In genomic region chr12:73931274-73931673, GRCm38 (mm10) we compare ENCODE assay signal across 8 mouse cellular contexts. TPM values are rescaled to one million over a fixed set of nuclear protein-coding genes. Genes with fewer than 3 reads are reported as not detected.
DNase-seq lines count a peak whose midpoint lies in the region; ATAC-seq and TF ChIP-seq lines count a peak whose summit lies in the region.

No protein-coding gene starts in this region.

- no peak for DNase-seq in heart, postnatal 0 days (ENCODE audit: low spot score)
- DNase-seq in heart, postnatal 25 days (ENCODE audit: low spot score): no peak
- DNase-seq in 416B (ENCODE audit: low read depth) (peak; percentile 67), NIH3T3 (ENCODE audit: low read depth) (peak; percentile 51)
- peak; percentile 36 for DNase-seq in liver, postnatal 0 days
- DNase-seq in gastrocnemius, postnatal 14 days: no peak

- no peaks in the 10 kb centered on the region for H3K9me3 ChIP-seq in heart, postnatal 0 days (replicated peaks; ENCODE audit: control insufficient read depth, low read length)
- no peaks in the 10 kb centered on the region for H3K9me3 ChIP-seq in liver, postnatal 0 days (ENCODE audit: low read length)

- H3K9ac ChIP-seq in heart, postnatal 0 days (replicated peaks; ENCODE audit: low read depth, low read length): no peak overlapping the region
- H3K9ac ChIP-seq in liver, postnatal 0 days (replicated peaks): no peak overlapping the region

- H3K27ac ChIP-seq in heart, postnatal 0 days (ENCODE audit: low read depth): no peak overlapping the region
- H3K27ac ChIP-seq in liver, postnatal 0 days (ENCODE audit: low read depth): no peak overlapping the region

- H3K27me3 ChIP-seq in heart, postnatal 0 days (ENCODE audit: control insufficient read depth, insufficient read depth, low read length): no peaks in the 10 kb centered on the region
- no peaks in the 10 kb centered on the region for H3K27me3 ChIP-seq in liver, postnatal 0 days (ENCODE audit: insufficient read depth, low read length)

- intact Hi-C loops in heart, postnatal 25 days (cut with DNase I): no loop called here
- intact Hi-C loops in gastrocnemius, postnatal 14 days (cut with DNase I; ENCODE audit: low total_unique reads): no loop called here

- no peak overlapping the region for H3K4me3 ChIP-seq in heart, postnatal 0 days (ENCODE audit: low read depth, low read length)
- H3K4me3 ChIP-seq in liver, postnatal 0 days (ENCODE audit: low read depth, low read length): no peak overlapping the region

- no peak for ATAC-seq in heart, postnatal 0 days (ENCODE audit: insufficient read depth, low read depth)
- no peak for ATAC-seq in liver, postnatal 0 days
- ATAC-seq in monocyte, adult 5-6 weeks (replicated peaks; ENCODE audit: insufficient number of reproducible peaks, low FRiP score, low TSS enrichment, poor library complexity, severe bottlenecking): no peak
- ATAC-seq in erythroblast, adult 5-6 weeks (replicated peaks; ENCODE audit: low FRiP score, poor library complexity, severe bottlenecking): no peak

- no peaks in the 10 kb centered on the region for H3K4me1 ChIP-seq in heart, postnatal 0 days (ENCODE audit: control insufficient read depth, insufficient read depth)
- no peaks in the 10 kb centered on the region for H3K4me1 ChIP-seq in liver, postnatal 0 days (ENCODE audit: insufficient read depth)

- TF ChIP-seq CTCF in heart, postnatal 0 days (IDR thresholded peaks at IDR 0.05; ENCODE audit: low read depth): peak; percentile 36
- TF ChIP-seq CTCF in liver, postnatal 0 days (IDR thresholded peaks at IDR 0.05; ENCODE audit: low read depth): peak; percentile 57

- no peak for TF ChIP-seq EP300 in heart, postnatal 0 days (IDR thresholded peaks at IDR 0.05; ENCODE audit: low read depth)
- TF ChIP-seq EP300 in liver, postnatal 0 days (IDR thresholded peaks at IDR 0.05; ENCODE audit: low read depth): no peak

- WGBS in heart, postnatal 0 days: 41% methylated on average over 5 of the region's 5 CpGs
- 40% methylated on average over 5 of the region's 5 CpGs for WGBS in liver, postnatal 0 days (ENCODE audit: insufficient replicate concordance)

- peaks cover 73% of the 10 kb centered on the region for H3K36me3 ChIP-seq in heart, postnatal 0 days (replicated peaks; ENCODE audit: control insufficient read depth, insufficient read depth, low read length)
- peaks cover 55% of the 10 kb centered on the region for H3K36me3 ChIP-seq in liver, postnatal 0 days (replicated peaks; ENCODE audit: insufficient read depth, low read length)

- no peak overlapping the region for H3K4me2 ChIP-seq in heart, postnatal 0 days (ENCODE audit: low read depth, low read length)
- no peak overlapping the region for H3K4me2 ChIP-seq in liver, postnatal 0 days (ENCODE audit: low read depth, low read length)

RNA-seq across cellular contexts. Expression of gene Gm49321, which starts 6.2 kb away (rescaled TPM):
- total RNA-seq in heart, postnatal 0 days (2014; rRNA removed; ENCODE audit: low replicate concordance): not detected in 2 replicates
- 5.0 and 5.2 TPM in 2 replicates for polyA plus RNA-seq in heart, postnatal 0 days (2015; fragmentation: Nextera tagmentation; extraction: Ambion mirVana)
- 1 to 10 TPM; 6.7 to 7.2 TPM for total RNA-seq in heart, postnatal 25 days (2021)
- polyA plus RNA-seq in liver, postnatal 0 days (2015; fragmentation: Nextera tagmentation; extraction: Ambion mirVana): 1.8 and 1.9 TPM in 2 replicates
- total RNA-seq in monocyte, adult 5-6 weeks (2017): not detected in 3 replicates
- total RNA-seq in gastrocnemius, postnatal 14 days (2021): 1 to 10 TPM; 1.3 to 2.5 TPM
- not detected in 2 replicates for total RNA-seq in erythroblast, adult 5-6 weeks (2015; ENCODE audit: low replicate concordance)
- not detected in 2 replicates for total RNA-seq in erythroblast, adult 5-6 weeks (2017; ENCODE audit: low replicate concordance)

RNA-seq across cellular contexts. Expression of gene Hif1a, which starts 30.1 kb away (rescaled TPM):
- total RNA-seq in heart, postnatal 0 days (2014; rRNA removed; ENCODE audit: low replicate concordance): 130 and 137 TPM in 2 replicates
- polyA plus RNA-seq in heart, postnatal 0 days (2015; fragmentation: Nextera tagmentation; extraction: Ambion mirVana): 48.8 and 67.5 TPM in 2 replicates
- total RNA-seq in heart, postnatal 25 days (2021): 10 to 100 TPM; 49.5 to 56.0 TPM
- 13.4 and 13.9 TPM in 2 replicates for polyA plus RNA-seq in liver, postnatal 0 days (2015; fragmentation: Nextera tagmentation; extraction: Ambion mirVana)
- 87.0 to 108 TPM (median 106 TPM) in 3 replicates for total RNA-seq in monocyte, adult 5-6 weeks (2017)
- 10 to 100 TPM; 20.9 to 21.3 TPM for total RNA-seq in gastrocnemius, postnatal 14 days (2021)
- total RNA-seq in erythroblast, adult 5-6 weeks (2015; ENCODE audit: low replicate concordance): 14.2 and 17.9 TPM in 2 replicates
- 14.1 and 15.4 TPM in 2 replicates for total RNA-seq in erythroblast, adult 5-6 weeks (2017; ENCODE audit: low replicate concordance)

RNA-seq across cellular contexts. Expression of gene Snapc1, which starts 33.0 kb away (rescaled TPM):
- total RNA-seq in heart, postnatal 0 days (2014; rRNA removed; ENCODE audit: low replicate concordance): 2.1 and 4.1 TPM in 2 replicates
- 8.5 and 10.3 TPM in 2 replicates for polyA plus RNA-seq in heart, postnatal 0 days (2015; fragmentation: Nextera tagmentation; extraction: Ambion mirVana)
- 10 to 100 TPM in 1 of 2 experiments, 1 to 10 TPM in 1; 9.9 to 11.4 TPM for total RNA-seq in heart, postnatal 25 days (2021)
- polyA plus RNA-seq in liver, postnatal 0 days (2015; fragmentation: Nextera tagmentation; extraction: Ambion mirVana): 3.3 and 3.6 TPM in 2 replicates
- 22.8 to 30.2 TPM (median 29.5 TPM) in 3 replicates for total RNA-seq in monocyte, adult 5-6 weeks (2017)
- 1 to 10 TPM; 3.6 to 5.0 TPM for total RNA-seq in gastrocnemius, postnatal 14 days (2021)
- 1.5 and 2.5 TPM in 2 replicates for total RNA-seq in erythroblast, adult 5-6 weeks (2015; ENCODE audit: low replicate concordance)
- total RNA-seq in erythroblast, adult 5-6 weeks (2017; ENCODE audit: low replicate concordance): 1.2 and 4.9 TPM in 2 replicates

Comparison
In these comparisons a context has a peak if more than half of its experiments do, and no peak if none do; other contexts are left out.
1. DNase-seq: peak in 416B (single experiment), NIH3T3 (single experiment) and liver, postnatal 0 days (single experiment); none in heart, postnatal 0 days (single experiment), heart, postnatal 25 days (single experiment) and gastrocnemius, postnatal 14 days (single experiment).